Mouse (Mus musculus): ENCODE data around the gene D630045J12Rik.

- TF ChIP-seq CTCF (IDR thresholded peaks at IDR 0.05; ENCODE audit: low read depth) = no peak
- no peak for TF ChIP-seq EP300 (IDR thresholded peaks at IDR 0.05; ENCODE audit: low read depth)
Measured at GRCm38 (mm10) chr6:38195306-38195705, 58.5 kb downstream of the D630045J12Rik start.
